Mouse (Mus musculus): Measurements from ENCODE around the gene Nmnat3.

Gene Nmnat3

DNA sequence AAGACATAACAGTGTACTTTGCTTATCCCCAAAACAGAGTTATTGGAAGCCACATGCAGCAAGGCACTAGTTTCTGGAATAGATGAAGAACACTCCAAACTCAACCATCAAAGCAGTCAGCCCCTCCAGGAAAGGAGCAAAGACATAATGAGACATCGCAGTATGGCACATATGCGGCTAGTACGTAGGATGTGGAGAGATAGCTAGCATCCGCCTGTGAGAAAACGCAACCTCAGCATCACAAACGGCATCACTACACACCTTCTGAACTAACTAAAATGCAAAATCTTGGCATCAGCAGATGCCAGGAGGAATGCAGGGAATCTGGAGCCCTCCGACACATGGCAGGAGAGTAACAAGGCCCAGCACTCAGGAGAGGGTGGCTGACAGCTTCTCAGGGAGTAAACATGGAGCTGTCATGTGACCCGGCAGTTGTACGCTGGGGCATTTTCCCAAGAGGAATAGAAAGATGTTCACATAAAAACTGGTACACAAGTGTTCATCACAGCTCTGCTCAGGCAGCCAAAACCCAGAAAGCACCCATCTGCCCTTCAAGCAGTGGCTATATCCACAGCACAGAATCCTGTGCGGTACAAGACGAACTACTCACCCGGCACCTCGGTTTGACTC is 80.2 kb downstream of the Nmnat3 start:
- no peak for DNase-seq

DNA sequence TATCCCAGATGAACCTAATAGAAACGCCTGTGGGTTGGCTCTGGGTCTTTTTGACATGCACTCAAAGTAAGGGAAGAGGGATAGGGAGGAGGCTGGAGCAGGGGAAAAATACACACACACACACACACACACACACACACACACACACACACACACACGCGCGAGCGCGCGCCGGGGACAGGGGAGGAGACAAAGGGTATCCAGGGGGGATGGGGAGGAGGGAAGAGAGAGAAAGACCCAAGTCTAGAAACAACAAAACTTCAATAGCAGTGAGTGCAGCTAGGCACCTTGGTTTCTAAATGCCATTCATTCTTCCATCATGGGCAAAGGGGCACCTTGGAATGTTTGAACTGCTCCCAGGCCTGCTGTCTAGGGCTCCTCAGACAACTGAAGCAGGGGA is 82.5 kb downstream of the Nmnat3 start:
- DNase-seq: no peak

DNA sequence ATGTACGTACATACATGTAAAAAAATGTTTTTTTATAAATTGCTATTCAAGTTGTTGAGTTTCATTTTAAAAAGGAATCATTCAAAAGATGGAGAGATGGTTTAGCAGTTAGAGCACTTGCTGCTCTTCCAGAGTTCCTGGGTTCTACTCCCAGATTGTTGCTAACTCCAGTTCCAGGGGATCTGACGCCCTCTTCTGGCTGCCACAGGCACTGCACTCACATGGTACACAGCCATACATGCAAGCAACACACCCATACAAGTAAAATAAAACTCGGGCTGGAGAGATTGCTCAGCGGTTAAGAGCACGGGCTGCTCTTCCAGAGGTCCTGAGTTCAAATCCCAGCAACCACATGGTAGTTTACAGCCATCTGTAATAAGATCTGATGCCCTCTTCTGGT is 86.1 kb downstream of the Nmnat3 start:
- DNase-seq: no peak

DNA sequence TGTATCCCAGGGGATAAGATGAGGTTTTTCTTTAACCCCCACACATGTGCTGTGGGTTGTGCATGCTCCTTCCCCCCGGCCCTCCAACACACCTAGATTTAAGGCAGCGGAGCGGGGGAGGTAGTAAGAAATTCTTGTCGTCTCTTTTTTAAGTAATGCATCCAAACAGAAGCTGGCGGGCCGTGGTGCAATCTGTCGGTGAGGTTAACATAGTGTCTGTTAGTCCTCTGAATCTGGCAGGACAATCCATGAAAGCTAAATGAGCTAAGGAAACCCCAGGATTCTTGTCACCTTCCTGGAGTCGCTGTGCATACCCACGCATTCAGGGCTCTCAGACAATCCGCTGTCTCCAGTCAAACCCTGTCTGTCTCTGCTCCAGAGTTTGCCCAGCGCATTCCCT is 87.7 kb downstream of the Nmnat3 start:
- no peak for DNase-seq

DNA sequence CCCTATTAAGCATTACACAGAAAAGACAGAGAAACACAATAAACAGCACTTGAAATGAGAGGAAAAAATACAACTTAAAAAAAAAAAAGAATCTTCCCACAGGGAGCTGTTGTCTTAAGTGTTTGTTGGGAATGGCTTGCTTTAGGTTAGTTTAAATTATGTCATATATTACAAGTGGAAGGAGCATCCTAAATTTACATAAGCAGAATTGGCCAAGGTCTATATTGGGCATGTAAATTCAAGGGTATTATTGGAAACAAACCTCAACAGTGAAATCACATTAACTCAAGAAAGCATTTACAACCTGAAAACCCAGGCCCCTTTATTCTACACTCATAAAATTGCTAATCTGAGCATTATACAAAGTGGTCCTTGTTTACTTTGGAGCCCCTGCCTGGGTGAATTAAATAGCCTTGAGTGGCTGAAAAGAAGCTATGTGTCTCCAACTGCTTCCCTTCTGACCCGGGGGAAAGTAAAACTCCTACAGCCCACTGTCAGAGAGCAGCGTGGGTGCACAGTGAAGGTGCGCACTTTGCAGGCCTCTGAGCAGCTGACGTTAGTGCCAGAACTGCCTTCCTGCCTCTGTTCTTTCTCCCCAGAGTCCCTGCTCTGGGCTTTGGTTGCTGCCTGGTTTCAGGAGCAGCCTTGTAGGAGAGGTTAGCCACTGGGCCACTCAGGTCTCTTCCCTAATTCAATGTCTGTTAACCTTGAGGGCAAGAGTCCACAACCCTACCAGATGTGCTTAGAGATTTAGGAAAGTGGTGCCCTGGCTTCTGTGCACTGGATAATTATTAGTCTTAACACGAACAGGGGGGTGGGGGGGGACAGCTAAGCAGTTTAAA is 88.3 kb downstream of the Nmnat3 start:
- DNase-seq: no peak

DNA sequence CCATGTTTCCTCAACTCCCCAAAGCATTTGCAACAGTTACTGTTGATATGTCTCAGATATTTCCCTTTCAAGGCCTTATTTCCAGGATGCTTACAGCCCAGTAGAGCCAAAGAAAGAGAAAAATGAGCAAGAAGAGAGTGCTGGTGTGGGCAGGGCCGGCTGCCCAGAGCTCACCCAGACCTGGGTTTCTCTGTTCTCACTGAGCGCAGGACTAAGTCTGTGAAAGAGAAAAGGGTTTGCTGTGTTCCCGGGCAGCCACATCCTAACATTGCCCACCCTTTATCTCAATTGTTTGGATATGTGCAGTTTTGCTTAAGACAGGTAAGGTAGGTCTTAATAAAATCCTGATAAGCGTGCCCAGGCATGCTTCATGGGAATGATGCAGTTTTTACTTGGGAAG is 92.5 kb downstream of the Nmnat3 start:
- no peak for DNase-seq

DNA sequence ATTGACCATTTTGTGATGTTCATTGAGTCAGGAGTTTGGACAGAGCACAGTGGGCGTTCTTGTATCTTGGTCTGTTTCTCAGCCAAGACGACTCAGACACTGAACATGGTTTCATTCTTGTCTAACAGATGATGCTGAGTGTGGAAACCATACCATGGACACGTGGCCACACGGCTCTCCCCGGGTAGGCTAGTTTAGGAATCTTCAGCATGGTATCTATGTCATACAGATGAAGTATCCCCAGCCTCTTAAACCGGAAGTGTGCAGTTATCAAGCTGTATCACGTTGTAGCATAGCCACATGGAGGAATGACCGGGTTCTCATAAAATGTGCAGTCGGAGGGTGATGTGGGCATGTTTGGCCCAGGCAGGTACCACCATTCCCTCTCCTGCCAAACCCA is 93.4 kb downstream of the Nmnat3 start:
- DNase-seq: no peak

DNA sequence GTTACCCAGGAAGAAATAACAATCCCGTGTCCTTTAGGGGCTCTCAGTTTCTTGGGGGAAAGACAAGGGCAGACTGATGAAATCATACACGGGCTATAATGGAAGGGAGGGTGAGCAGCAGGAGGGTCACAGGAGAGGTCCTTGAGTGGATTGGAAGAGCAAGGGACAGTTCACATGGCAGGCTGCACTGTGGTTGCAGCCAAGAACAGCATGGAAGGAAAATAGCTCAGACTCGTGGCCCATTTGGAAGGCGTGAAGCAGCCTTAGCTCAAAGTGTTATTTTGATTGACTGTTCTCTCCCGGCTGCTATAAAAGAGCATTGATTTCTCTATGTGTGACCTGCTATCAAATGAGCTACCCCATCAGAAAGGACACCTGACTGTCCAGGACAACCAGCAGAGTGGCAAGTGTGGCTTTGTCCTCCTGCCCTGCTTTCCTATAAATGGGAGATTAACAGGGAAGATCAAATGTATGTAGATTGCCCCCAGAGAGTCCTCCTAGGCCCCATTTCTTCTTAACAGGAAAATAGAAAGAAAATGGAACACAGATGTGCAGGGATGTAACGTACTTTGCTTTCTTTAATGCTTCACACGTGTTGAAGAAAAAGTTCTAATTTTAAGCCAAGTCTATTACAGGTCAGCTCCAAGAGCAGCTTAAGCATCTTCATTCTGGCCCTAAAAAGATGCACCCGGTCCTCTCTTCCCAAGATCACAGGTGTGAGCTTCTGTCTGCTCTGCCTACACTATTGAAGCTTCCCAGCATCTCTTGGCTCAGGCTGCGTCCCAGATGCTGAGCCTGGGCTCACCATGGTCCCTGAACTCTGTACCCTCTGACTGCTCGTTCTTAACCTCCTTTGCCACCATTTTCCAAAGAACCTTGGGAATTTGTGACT is 100.8 kb downstream of the Nmnat3 start:
- no peak for DNase-seq

DNA sequence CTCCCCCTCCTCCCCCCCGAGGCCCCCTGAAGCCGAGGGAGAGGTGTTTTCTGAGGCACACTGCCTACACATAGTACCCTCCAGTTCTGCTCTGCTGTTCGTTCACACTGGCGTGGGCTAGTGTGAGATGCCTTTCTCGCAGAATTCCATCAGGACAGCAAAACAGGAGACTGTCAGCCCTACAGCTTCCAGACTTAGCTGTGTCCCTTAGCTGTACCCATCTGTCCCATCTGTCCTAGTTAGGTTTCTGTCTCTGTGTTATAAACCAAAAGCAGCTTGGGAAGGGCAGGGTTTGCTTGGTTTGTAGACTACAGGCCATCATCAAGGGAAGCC is 101.4 kb downstream of the Nmnat3 start:
- DNase-seq: no peak

DNA sequence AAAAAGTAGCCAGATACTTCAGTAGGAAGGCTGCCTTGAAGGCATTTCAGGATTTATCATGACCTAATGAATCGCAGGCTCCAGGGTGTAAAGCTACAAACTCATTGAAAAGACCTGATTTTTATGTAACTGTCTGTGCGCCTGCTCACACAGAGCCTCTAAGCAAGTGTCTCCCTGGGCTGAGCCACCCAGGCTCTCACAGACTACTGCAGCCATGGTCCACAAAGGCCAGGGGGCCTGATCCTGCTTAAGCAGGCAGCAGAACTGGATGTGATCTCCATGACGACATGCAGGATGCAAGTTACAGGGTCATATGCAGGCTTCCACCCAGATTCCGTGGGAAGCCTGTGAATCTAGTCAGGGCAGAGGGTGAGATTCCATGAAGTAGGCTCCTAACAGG is 106.3 kb downstream of the Nmnat3 start:
- no peak for DNase-seq

DNA sequence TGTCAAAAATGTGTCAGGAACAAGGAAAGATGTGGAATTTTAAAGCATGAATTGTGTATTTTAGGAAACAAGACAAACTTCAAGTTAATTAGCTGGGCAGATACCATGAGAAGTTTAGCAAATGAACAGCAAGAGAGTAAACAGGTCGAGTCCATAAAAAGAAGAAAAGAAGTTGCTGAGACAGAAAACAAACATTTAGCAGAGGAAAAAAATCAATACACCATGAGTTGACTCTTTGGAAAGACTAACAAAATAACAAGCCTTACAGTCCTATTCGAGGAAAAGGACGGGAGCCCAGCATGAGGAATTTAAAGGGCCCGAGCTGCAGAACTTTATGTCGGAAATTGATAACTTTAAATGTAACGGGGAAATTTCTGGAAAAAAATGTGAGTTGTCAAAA is 110.0 kb downstream of the Nmnat3 start:
- no peak for DNase-seq

DNA sequence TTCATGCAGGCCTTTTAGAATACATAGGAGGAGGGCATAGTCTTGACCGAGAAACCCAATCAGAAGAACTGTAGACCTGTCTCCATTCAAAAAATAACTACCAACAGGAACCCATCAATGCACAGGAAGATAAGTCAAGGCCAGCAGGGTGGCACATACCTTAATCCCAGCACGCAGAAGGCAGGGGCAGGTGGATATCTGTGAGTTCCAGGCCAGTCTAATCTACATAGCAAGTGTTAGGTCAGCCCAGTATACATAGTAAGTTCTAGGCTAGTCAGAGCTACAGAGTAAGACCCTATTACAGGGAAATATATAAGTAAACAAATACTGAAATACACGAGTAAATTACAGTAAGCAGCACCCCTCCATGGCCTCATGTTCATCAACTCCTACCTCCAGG is 110.6 kb downstream of the Nmnat3 start:
- no peak for DNase-seq

DNA sequence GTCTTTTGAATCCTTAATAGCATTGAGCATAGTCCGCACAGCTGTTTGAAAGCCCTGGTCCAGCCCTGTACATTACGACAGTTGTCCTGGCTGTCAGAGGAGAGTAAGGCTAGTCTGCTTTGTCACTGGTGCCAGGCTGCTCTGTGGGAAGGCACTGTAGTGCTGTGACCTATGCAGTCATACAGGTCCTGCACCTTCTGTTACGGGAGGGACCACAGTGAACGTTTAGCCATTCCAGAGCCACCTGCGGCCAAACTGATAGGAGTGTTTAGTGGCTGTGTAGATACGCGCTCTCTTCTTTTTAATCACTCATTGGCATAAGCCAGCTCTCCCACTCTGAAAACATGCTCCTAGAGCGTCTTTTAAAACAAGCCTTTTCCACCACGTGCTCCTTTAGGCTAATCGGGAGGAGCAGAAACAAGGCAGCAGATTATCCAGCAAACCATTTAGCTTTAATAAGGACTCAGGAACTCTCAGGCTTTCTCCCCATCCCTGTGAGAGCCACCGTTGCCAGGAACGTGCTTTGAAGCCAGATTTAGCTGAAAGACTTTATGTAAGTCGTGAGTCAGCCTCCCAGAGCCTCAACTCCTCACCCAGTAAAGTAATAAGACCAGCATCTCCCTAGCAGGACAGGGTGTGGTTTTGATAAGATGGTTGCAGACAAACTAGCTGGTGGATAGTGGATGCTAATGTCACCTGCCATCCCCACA is 113.1 kb downstream of the Nmnat3 start:
- no peak for DNase-seq

DNA sequence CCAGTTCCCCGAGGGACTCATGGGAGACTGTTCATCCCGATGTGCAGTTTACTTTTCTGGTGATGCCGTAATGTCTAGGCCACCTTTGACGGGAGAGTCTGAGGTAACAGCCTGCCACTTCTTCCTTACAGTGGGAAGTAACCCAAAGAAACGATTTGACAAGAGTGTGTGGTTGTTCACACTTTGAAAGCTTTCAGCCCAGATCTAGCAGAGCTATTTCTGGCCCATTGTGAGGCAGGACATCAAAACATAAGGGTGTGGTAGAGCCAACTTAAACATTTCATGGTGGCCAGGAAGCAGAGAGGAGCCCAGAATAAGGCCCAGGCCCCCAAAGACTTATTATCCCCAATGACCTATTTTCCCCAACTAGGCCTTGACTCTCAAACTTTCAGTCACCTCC is 114.4 kb downstream of the Nmnat3 start:
- DNase-seq: no peak

DNA sequence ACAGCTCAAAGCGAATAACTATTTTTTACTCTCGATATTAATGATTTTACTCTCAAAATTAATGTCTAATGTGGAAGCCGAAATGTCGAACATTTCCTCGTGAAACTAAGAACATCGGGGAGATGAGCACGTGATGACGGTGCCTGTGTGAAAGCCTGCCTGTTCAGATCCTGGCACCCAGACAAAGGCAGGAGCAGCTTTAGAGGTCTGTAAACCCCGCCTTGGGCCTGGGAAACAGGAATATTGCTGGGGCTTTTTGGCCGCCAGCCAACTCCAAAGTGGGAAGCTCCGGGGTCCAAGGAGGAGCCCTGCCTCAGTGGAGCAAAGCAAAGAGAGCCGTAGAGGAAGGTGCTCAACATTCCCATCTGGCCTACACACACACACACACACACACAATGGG is 120.5 kb downstream of the Nmnat3 start:
- no peak for DNase-seq

DNA sequence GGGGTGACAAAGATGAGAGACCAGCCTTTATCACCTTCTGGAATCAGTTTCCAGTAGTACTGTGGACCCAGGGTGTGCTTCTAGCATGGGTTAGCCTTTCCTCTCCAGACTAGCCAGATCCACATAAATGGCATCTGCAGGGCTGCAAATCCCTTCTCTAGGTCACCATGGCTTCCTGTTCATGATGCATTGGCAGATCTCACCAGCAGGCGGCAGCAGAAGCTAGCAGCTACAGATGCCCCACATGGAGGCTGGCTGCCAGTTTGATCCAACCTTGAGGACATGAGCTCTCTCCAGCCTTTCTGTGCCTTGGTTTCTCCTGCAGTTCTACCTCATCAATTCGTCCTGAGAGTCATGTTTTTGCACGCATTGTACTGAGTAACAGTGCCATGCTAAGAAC is 121.9 kb downstream of the Nmnat3 start:
- DNase-seq: peak; percentile 88

DNA sequence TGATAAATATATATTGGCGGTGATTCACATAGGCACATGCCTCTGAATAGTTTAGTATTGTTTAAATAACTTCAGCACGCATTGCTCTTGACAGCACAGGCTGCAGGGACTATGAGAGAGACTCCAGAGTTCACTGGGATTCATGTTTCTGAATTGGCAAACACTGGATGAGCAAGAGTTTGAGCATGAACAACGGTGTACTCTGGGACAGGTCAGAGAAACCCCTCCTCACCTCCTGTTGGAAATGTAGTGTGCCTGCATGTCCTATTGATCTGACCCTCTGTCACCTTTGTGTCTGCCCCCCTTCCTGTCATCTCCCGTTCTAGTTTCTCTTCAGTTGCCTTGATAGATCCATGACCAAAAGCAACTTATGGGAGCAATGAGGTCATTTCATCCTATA is 128.2 kb downstream of the Nmnat3 start:
- DNase-seq: no peak

DNA sequence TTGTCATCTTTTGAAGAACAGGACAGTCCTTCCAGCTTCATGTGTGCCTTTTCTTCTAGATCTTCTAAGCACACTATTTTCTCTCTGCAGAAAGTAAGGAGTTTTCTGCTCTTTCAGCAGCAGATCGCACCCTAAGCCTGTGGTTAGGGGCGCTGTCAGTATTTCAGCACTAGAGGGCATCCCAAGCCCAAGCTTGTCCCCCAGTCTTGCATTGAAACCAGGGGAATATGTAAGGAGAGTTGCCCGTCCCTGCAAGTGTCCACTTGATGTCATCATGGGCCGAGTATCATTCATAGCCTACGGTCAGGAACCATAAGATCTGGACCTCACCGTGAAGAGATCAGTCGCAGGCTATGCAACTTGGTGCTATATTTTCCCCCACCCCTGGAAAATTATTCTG is 130.7 kb downstream of the Nmnat3 start:
- peak; percentile 67 to 71 for DNase-seq

DNA sequence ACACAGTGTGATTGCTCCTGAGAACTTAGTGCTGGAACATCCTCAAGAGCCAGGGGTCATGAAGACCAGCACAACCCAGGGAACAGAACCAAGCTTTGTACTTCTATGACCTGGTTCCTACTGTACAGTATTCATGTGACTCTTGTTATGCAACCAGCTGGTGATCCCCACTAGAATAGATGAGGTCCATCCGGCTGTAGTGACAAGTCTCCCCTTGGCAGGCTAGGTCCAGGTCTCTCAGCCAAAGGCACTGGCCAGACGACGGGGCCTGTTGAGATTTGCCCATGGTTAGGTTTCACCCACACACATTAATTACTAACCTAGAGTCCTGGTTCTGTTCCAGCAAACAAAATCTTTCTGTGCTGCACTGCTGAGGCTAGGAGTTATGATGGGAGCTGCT is 131.1 kb downstream of the Nmnat3 start:
- DNase-seq: no peak

DNA sequence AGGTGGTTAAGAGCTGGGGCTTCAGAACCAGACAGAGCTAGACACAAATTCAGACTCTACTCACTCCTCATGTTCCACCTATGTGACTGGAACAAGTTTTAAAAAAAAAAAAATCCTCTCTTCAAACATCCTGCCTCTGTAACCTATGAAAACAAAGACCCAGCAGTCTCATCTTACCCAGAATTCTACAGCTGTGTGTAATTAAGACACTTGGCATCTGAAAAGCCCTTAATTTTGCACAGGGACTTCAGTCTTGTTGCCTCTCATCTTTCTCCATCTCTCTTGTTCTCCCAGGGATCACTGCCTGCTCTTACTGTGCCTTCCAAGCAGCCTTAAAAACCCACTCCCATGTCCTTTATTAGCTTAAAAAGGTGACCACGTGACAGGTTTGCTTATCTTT is 133.4 kb downstream of the Nmnat3 start:
- no peak for DNase-seq

DNA sequence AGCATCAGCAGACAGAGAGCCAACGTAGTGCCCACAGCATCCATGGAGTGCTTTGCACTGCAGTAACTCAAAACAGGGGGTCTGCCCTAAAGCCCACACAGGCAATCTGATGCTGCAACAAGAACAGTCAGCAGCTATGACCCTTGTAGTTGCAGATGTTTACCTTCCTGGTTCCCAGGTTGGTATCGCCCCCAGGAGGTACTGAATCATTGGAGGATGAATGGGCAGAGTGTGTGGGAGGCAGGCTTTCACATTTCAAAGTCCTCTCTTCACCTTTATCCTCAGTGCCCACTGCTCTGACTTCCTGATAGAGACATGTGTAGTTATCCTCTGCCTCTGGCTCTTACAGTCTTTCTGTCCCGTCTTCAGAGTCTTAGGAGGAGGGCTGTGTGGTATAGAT is 134.7 kb downstream of the Nmnat3 start:
- DNase-seq: peak in 1 of 2 experiments; percentile 34

DNA sequence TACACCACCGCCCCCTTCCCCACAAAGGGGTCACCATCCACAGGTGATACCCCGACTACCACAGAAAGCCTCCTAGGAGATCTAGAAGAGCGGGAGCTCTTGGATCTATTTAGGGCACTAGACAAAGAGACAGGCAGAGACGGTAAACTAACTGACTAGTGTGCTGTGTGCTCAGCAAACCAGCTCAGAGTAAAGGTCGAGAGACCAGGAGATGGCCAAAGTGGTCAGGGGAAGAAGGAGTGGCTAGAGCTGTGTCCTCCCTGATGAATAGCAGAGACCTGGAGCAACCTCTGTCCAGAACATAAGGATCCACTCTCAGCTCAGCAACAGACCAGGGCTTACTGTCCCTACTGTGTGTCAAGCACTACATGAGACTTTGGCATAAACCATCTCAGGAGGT is 135.4 kb downstream of the Nmnat3 start, which contains the start of gene Rbp1:
Gene Rbp1, plus strand, starts transcription at position 306 of the 400 bp plus-strand sequence.
- no peak for DNase-seq

DNA sequence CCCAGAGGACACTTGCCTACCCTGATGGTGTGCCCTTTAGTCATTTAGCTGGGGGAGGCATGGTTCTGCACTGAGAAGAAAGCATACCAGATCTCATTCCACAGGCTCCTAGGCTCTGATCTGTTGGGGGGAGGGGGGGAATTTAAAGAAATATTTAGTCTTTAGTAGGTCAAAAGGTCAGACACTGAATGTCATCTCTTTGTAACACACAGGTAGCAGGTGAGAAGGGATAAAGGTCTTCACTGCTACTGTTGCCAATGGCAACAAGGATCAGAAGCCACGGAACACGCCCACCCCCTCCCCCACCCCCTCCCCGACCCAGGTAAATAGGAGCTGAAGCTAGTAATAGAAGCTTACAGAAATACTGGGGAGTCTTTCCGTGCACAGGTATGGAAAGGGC is 136.5 kb downstream of the Nmnat3 start:
- DNase-seq: no peak
